Mouse (Mus musculus): ENCODE measurements around the gene Postn. TPM values are rescaled to one million over a fixed set of nuclear protein-coding genes. Genes with fewer than 3 reads are reported as not detected.

Gene Postn
- total RNA-seq (2021) = 179 and 211 TPM in 2 replicates
- long read RNA-seq, experiment 1, transcript Postn-204 (21 exons, 3,121 nt) = major isoform, 7 of 20 reads
- long read RNA-seq, experiment 1, transcript Postn-203 (22 exons, 3,205 nt) = minor isoform, 5 of 20 reads
- long read RNA-seq, experiment 1, partial matches to known transcripts = 2 of 20 reads
- long read RNA-seq, experiment 1, other reads (novel, unspliced or antisense) = 2 of 20 reads
- long read RNA-seq, experiment 2, partial matches to known transcripts = 3 of 16 reads
- long read RNA-seq, experiment 2, other reads (novel, unspliced or antisense) = 4 of 16 reads

GRCm38 (mm10) chr3:54360897-54361296 is at the start of gene Postn:
Gene Postn, plus strand, starts transcription at chr3:54361109.
- DNase-seq = peak; percentile 5

GRCm38 (mm10) chr3:54314055-54314454 is 46.9 kb upstream of the Postn start:
- DNase-seq = no peak

- peak; percentile 86 for DNase-seq
Observed at GRCm38 (mm10) chr3:54352891-54353652, 7.8 kb upstream of the Postn start.

GRCm38 (mm10) chr3:54357561-54357960 is 3.3 kb upstream of the Postn start:
- no peak for DNase-seq

GRCm38 (mm10) chr3:54358463-54359189 is 2.3 kb upstream of the Postn start:
- peak; percentile 76 for DNase-seq

- DNase-seq = no peak
Observed at GRCm38 (mm10) chr3:54361656-54362055, 747 bp downstream of the Postn start.

- no peak for DNase-seq
Observed at GRCm38 (mm10) chr3:54371015-54371414, 10.1 kb downstream of the Postn start.

- no peak for DNase-seq
Observed at GRCm38 (mm10) chr3:54372625-54373024, 11.7 kb downstream of the Postn start.

- no peak for DNase-seq
Observed at GRCm38 (mm10) chr3:54376014-54376413, 15.1 kb downstream of the Postn start.

- no peak for DNase-seq
Observed at GRCm38 (mm10) chr3:54377647-54378046, 16.7 kb downstream of the Postn start.

GRCm38 (mm10) chr3:54378135-54378534 is 17.2 kb downstream of the Postn start:
- no peak for DNase-seq

- DNase-seq = no peak
Observed at GRCm38 (mm10) chr3:54379981-54380380, 19.1 kb downstream of the Postn start.

GRCm38 (mm10) chr3:54399321-54399720 is 38.4 kb downstream of the Postn start:
- DNase-seq = peak; percentile 51

GRCm38 (mm10) chr3:54399911-54400310 is 39.0 kb downstream of the Postn start:
- DNase-seq = no peak

- DNase-seq = no peak
Observed at GRCm38 (mm10) chr3:54400617-54401016, 39.7 kb downstream of the Postn start.

- no peak for DNase-seq
Observed at GRCm38 (mm10) chr3:54401706-54402105, 40.8 kb downstream of the Postn start.

- no peak for DNase-seq
Observed at GRCm38 (mm10) chr3:54403791-54404190, 42.9 kb downstream of the Postn start.

GRCm38 (mm10) chr3:54406567-54406966 is 45.7 kb downstream of the Postn start:
- DNase-seq = no peak

GRCm38 (mm10) chr3:54411052-54411451 is 50.1 kb downstream of the Postn start:
- no peak for DNase-seq

- no peak for DNase-seq
Observed at GRCm38 (mm10) chr3:54412885-54413583, 52.1 kb downstream of the Postn start.

GRCm38 (mm10) chr3:54413584-54413897 is 52.6 kb downstream of the Postn start:
- DNase-seq = no peak

- no peak for DNase-seq
Observed at GRCm38 (mm10) chr3:54414386-54414785, 53.5 kb downstream of the Postn start.

All from adrenal gland, postnatal 14 days (tissue).